Mouse (Mus musculus): Measurements from ENCODE around the gene Cers1.

DNA sequence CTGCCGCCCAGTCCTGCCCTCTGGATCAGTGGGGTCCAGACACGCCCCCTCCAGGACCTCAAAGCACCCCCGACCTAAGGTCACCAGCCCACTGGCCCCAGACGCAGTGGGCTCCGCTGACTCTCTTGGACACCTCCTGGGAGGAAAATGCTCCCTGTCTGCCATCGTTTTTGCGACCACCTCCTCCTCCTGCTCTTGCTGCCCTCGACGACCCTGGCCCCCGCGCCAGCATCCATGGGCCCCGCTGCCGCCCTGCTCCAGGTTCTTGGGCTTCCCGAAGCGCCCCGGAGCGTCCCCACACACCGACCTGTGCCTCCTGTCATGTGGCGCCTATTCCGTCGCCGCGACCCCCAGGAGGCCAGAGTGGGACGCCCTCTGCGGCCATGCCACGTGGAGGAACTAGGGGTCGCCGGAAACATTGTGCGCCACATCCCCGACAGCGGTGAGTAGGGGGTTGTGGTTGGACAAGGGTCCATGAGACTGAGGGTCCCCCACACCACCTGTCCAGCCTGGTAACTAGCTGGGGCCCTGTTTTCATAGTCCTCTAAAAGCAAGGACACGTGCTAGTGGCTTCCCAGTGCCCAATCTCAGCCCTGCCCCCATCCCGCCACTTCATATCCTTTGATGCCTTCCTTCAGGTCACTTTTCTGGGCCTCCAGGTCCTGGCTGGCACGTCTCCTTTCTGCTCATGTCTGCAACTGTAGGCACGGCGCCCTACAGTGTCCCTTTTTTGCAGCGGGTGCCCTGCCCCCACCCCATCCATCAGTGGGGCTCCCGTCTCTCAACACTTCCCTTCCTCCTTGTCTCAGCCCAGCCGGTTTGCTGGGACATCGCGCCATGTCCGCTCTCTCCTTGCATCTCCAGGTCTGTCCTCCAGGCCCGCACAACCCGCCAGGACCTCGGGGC, 14.5 kb downstream of the Cers1 start:
- TF ChIP-seq POLR2A (IDR thresholded peaks at IDR 0.05; ENCODE audit: borderline replicate concordance, extremely low read depth, low read depth, low read length): no peak
- no peak for TF ChIP-seq CTCF (IDR thresholded peaks at IDR 0.05; ENCODE audit: insufficient read depth, low read length)
